Mouse (Mus musculus) adrenal gland, postnatal 36 days (tissue): ENCODE data around the gene Dazl. TPM values are rescaled to one million over a fixed set of nuclear protein-coding genes. Genes with fewer than 3 reads are reported as not detected.
A peak's percentile ranks its signal among the peaks of the same experiment; 100 is the strongest.
"Not testable (repeated sequence)": the region's sequence is repeated elsewhere in the genome, so short reads cannot be mapped to it uniquely, and the experiment has no call there.

Experiments used
- DNase-seq, 2 experiments: peaks; one replicate each; pipeline ENCODE4 v3.0.0; 2021; ENCODE audit warnings: mixed read lengths in 1 of 2
- total RNA-seq, 2 experiments: library from RNA; stranded (reverse); gene quantifications; 2 replicates each; pipeline ENCODE4 v1.2.3; 2021

The Dazl gene
- total RNA-seq, 2 experiments from 2014 or later, result 0.10 to 0.30 TPM

DNA sequence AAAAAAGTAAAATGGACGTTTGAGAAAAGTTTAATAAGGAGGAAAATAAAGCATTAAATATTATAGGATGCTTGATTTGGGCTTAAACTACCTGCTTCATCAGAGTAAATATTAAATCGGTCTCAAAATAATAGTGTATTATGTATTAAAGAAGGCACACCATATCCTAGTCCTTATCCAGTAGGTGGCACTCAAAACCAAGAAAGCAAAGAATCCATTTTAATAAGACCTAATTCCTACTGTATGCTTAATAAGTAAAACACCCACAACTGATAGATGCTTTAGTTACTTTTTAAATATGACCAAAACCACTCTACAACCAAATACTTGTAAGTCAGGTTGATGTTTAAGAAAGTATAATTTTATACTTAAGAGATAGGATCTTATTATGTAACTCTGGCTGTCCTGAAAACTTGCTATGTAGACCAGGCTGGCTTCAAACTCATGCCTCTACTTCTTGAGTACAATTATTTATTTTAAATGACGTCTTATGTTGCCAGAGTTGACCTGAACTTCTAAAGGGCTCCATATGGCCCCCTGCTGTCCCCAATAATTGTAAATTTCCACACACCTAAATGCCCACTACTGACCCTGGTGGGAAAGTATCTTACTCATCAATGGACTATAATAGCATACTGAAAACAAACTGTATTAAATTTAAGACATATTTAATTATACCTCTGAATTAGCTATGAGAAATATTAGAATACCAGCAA lies 1.8 kb downstream of the Dazl start:
- DNase-seq, result no peak

DNA sequence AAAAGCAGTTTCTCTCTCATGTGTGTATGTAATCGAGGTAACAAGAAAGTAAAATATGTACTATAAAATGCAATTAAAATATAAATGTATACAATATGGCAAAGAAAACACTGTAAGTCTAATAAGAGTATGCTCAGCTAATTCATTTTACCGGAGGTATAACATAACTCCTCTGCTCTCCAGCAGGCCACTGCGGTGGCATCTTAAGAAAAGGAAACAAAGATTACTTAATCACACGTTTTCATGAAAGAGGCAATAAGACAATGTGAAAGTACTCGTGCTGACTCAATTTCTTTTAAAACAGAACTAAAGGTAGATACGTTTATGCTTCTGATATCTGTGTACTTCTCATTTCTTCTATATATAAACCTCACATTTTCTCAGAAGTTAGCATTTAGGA lies 8.6 kb downstream of the Dazl start:
- no peak for DNase-seq

DNA sequence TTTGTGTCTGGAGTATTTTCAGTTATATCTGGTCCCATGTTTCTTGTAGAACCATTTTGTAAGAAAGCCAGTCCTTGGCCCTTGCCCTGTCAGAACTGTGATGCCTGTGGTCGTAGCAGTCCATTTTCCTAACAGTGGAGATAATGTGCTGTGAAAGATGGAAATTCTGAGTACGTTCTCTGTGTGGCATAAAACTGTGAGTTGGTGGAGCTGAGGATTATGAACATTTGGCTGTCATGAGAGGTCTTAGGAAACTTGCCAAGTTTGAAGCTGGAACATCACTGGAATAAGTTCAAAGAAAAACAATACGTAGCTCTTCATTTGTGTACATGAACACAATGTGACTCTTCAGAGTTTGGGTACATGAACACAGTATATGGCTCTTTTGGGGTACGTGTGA lies 31.8 kb downstream of the Dazl start:
- not testable (repeated sequence) for DNase-seq

DNA sequence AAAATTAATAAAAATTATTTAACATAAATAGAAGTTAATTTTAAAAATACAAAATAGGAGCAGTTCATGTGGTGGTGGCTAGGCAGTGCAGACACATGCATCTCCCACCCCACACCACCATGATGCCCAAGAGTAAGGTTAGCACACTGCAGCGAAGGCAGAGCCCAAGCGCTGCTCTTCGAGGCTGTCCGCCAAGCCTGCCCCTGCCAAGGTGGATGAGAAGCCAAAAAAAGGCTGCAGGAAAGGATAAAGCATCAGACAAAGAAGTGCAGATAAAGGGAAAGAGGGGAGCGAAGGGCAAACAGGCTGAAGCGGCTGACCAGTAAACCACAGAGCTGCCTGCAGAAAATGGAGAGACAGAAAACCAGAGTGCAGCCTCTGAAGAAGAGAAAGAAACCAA lies 32.6 kb downstream of the Dazl start:
- DNase-seq, result no peak

DNA sequence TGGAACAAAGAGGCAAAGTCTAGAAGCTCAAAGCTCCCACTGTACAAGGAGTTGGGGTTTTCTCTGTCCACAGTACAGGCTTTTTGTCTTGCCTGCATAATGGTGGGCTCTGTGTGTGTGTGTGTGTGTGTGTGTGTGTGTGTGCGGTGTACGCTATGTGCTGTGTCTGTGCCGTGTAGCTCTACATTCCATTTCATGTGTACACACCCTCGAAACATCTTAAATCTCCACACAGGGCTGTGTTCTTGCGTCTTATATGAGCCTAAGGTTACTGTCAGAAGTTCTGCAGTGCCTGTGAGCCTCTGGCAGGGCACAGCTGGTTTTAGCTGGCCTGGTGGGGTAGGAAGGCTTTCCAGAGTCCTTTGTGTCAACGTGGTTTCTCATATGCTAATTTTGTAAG lies 46.8 kb downstream of the Dazl start:
- DNase-seq, result no peak

DNA sequence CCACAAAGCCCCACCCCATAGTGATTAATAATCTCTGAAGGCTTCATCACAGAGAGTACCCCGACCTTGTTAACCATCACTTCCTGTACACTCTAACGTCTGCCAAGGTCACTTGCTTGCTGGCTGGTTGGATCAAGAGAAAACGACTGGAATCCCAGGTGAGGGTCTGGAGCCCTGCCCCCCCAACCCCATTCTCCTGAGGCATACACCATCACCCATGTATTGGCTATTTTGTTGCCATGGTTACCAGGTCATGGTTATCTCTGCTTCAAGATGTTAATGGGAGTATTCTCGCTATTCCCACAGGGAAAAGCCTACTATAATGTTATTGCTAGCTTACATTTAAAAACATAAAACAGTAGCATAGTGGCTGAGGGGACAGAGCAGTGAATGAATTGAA lies 48.8 kb downstream of the Dazl start:
- no peak for DNase-seq

DNA sequence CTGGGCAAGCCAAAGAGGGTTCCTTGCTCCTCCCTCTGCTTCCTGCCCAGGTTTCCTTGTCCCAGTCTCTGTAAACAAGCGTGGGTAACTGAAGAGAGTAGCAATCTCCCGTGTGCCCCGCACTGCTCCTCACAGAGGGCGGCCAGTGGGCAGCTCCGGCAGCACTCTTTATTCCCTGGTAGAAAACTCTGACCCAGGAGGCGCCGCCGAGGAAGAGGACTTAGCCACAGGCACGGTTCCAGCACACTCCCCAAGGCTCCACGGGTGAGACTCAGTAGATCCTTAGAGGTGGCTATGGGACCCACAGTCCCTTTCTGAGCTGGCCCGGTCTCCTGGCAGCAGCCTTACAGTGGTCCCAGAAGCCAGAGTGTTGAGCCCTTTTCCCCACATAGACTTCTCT lies 50.1 kb downstream of the Dazl start:
- no peak for DNase-seq

DNA sequence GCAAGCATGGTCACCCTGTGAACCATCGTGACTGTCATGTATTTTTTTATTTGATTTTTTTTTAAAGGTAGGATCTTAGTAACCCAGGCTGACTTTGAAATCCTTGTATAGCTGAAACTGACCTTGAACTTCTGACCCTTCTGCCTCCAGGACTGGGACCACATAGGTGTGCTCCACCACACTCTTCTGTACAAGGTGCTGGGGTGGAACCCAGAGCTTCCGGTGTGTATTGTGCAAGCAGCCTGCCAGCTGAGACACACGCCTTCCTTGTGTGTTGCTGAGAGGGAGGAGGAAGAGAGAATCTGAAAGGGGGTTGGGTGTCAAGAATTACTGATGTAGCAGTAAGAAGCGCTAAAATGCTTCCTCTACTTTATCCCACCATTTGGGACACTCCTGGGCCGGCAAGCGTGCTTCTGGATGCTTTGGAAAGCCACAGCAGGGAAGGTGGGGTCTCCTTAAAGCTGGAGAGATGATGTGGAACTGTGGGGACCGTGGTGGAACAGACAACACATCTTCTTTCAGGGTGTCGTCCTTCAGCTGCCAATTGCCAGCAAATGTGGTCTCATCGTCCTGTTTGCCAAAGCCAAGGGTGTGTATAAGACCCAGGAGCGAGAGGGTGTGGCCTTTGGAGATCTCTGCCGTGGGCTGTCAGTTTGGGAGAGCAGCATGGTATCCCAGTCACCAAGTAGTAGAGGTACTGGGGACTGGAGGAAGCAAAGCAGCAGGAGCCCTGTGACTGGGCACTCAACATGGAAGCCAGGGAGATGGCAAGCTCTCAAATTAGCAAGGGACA lies 55.4 kb downstream of the Dazl start:
- no peak for DNase-seq

DNA sequence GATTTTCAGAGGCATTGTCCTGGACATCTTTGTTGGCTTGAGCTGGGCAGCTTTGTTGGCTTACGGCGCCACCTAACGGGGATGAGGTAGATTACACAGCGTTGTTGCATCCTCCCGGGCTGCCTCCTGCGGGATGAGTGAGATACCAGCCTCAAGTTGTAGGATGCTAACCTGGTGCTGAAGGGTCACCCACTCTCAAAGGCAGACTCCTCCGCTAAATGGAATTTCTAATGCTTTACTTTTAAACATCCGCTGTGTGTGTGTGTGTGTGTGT lies 56.1 kb downstream of the Dazl start:
- peak; percentile 84 for DNase-seq

DNA sequence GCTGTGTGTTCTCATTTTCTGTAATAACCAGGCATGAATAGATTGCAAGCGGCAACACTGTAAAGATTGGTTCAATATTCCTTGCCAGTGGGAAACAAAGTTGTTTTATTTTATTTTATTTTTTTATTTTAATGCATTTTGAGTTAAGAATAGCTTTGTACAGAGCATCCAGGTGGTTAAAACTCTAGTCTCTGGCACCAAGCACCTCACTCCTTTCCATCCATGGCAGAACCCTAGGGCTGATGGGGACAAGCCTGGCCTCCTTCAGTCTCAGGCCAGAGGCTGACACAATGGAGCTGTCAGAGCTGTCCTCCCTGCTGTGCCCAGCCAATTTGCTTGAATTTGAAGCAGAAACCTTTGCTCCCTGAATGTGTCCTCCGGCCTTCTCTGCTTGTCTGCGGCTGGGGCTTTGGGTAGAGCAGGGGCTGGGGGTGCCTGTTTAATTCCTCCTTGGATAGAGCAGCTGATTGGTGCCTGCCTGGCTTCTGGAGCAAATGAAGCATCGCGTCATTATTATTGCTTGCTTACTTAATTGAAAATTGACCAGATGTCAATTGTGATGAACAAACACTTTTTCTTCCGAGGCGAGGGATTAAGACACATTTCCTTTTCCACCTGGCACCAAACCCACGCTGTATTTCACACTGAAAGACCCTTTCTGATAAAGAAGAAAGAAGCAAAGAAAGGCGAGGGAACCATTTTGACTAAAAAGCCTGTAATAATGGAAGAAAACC lies 56.6 kb downstream of the Dazl start:
- no peak for DNase-seq

DNA sequence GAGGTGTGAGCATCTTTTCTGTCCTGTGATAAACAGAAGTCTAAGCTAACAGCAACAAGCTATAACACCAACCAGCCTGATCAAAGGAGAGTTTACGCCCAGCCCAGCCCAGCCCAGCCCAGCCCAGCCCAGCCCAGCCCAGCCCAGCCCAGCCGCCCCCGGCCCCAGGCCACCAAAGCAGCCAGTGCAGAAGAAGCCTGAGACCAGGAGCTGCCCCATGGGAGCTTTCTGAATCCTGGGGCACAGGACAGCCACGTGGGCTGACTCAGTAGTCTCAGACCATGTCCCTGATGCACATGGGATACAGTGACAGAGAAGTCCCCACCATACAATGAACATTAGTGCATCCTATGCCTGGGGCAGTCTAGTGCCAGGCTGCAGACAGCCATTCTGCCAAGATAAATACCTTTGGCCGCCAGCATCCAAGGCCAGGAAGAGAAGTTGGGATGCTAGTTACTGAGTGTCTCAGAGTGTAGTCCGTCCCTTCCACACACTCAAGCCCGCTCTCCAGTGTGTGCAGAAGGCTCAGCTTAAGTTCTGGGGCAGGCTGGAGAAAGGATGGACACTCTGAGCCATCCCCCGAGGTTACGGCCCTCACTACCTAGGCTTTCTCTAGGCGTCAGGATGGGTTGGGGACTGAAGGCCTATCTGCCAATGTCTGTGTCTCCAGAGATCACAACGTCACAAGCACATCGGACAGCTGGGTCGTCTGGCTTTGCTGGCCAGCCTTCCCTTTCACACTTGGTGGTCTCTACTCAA lies 57.3 kb downstream of the Dazl start:
- DNase-seq, result no peak

DNA sequence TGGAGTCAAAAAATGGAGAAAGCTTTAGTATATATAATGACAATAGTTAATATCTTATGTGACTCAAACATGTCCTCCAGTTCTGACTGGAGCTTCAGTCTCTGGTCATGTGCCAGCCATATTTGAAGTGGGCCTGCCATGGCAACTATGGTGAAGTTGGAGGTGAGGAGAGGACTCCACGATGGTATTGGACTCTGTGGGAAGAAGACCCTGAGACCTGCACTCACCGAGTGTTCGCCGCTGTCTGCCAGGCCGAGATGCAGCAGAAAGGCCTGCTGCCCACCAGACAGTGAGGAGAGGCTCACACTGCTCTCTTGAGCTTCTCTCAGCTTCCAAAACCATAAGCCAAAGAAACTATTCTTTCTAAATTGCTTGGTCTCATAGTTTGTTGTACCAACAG lies 59.5 kb downstream of the Dazl start:
- DNase-seq, result no peak

DNA sequence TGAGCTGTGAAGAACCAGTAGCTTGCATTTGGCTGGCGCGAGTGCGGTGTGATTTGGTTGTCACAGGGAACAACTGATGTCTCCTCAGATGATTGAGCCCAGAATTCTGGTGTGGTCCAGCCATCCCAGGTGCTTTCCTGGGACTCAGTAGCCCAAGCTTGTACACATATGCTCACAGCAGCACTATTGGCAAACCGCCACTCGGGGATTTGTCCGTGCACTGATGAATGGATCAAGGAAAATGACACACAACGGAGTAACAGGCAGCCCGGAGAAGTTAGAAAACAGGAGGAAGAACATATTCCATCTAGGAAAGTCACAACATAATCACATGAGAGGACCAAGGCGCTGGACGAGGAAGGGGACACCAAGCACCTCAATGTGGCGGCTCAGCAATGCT lies 60.6 kb downstream of the Dazl start:
- no peak for DNase-seq

DNA sequence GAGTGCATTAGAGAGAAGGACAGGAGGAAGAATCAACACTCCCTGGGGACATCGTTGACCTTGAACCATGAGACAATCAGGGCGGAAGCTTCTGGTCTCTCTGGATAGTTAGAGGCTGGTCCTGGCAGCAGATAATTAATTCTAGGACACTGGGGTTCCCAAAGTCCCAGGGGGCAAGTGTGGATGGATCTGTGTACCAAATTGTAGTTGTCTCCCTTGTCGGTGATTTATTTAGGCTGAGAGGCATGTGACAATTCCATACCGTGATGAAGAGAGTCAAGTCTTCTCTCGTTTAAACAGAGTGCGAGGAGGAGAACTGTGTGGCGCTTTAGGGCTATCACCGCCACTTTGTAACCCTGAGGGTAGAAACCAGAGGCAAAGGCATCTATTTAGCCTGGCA lies 62.2 kb downstream of the Dazl start:
- no peak for DNase-seq

DNA sequence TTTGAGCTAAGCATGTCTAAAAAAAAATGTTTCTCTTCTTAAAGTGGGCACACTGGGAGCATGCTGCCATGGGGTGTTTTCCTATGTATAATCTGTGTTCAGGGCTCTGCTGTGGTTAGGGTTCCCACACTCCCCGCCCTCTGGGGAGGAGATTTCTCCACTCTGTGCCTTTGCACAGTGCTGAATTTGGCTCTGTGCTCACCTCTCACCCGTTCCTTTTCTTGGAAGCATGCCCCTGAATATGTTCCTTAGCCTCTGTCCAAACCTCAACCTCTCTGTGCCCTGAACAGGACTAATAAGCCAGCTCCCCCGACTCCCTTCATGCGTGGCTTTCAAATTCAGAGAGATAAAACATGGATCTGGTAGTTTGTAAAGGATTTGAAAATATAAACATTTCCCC lies 63.9 kb downstream of the Dazl start:
- DNase-seq, result peak in 1 of 2 experiments; percentile 25

Other genes with a start within 250 kb of the Dazl start
- 1 to 10 TPM; 7.3 to 9.9 TPM for gene Rftn1, start 103.0 kb downstream of the Dazl start, total RNA-seq
- 10 to 100 TPM; 58.9 to 75.0 TPM for gene Plcl2, start 215.8 kb upstream of the Dazl start, total RNA-seq